Mouse (Mus musculus): Measurements from ENCODE around the gene 9530003J23Rik. TPM values are rescaled to one million over a fixed set of nuclear protein-coding genes. Genes with fewer than 3 reads are reported as not detected.
"Not testable (repeated sequence)": the region's sequence is repeated elsewhere in the genome, so short reads cannot be mapped to it uniquely, and the experiment has no call there.

Gene 9530003J23Rik
- total RNA-seq (2021) = not detected
- long read RNA-seq, experiment 1 = 0 reads
- long read RNA-seq, experiment 2 = 0 reads

GRCm38 (mm10) chr10:117238603-117239002, at the start of gene 9530003J23Rik:
Gene 9530003J23Rik (minus strand): TSS chr10:117238703.
- no peak for DNase-seq (ENCODE audit: low spot score in 2 of 2)

- DNase-seq (ENCODE audit: low spot score in 2 of 2) = no peak
Observed at GRCm38 (mm10) chr10:117287226-117287850, 48.8 kb upstream of the 9530003J23Rik start.

- DNase-seq (ENCODE audit: low spot score in 2 of 2) = no peak
Observed at GRCm38 (mm10) chr10:117286366-117286970, 48.0 kb upstream of the 9530003J23Rik start.

GRCm38 (mm10) chr10:117285584-117285983, 47.1 kb upstream of the 9530003J23Rik start:
- DNase-seq (ENCODE audit: low spot score in 2 of 2) = not testable (repeated sequence)

- DNase-seq (ENCODE audit: low spot score in 2 of 2) = no peak
Observed at GRCm38 (mm10) chr10:117284578-117285520, 46.3 kb upstream of the 9530003J23Rik start.

- DNase-seq (ENCODE audit: low spot score in 2 of 2) = no peak
Observed at GRCm38 (mm10) chr10:117283871-117284577, 45.5 kb upstream of the 9530003J23Rik start.

DNA sequence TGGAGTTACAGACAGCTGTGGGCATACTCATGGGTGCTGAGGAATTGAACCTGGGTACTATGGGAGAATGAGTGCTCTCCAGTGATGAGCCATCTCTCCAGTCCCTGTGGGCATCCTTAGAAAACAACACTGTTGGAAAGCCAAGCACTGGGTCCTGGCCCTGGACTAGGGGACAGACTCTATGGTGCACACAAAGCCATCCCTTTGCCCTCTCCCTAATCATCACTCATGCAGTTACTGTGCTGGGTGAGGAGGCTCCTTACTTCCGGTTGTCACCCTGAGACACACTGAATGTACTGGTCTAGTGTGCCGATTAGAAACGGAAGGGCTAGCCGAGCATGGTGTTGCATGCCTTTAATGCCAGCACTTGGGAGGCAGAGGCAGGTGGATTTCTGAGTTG, 44.7 kb upstream of the 9530003J23Rik start:
- DNase-seq (ENCODE audit: low spot score in 2 of 2) = not testable (repeated sequence)

DNA sequence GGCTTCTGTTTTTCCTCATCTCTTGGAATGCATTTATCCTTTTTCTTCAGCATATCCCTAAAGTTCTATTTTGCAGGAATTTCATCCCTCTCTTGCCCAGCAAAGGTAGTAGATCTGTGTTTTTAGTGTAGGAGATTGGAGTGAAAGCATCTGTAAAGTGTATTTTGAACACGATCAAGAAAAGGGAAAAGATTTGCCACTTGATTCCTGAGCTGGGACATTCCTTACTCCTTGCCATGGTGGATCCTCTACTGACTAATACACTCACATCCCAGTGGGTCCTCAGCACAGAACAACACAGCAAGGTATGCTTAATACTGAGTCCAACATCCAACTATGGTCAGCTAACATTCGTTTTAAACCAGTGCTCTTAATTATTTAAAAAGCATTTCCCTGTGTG, 44.0 kb upstream of the 9530003J23Rik start:
- no peak for DNase-seq (ENCODE audit: low spot score in 2 of 2)

GRCm38 (mm10) chr10:117282049-117282448, 43.5 kb upstream of the 9530003J23Rik start, which contains the start of gene Lyz2:
Gene Lyz2 (minus strand): TSS chr10:117282321.
- no peak for DNase-seq (ENCODE audit: low spot score in 2 of 2)

DNA sequence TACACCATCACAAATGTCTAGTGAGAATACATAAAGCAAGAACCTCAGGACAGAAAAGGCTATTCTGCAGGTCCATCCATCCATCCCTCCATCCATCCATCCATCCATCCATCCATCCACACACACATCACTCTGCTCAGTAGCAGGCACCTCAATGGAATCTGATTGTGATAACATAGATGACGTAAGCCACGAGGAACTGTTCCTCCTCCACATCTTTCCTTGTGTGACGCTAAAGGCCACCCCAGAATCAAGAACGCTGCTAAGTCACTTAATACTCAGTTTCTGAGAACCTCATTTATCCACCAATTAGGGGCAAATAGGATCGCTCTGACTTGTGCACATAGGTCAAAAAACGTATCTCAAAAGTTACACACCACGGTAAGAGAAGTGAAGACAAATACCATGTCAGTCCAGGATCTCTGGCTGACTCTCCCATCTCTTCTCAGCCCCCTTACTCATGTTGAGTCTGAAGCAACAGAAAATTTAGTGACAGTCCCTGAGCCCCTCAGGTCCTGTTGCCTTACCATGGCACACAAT, 42.9 kb upstream of the 9530003J23Rik start:
- no peak for DNase-seq (ENCODE audit: low spot score in 2 of 2)

DNA sequence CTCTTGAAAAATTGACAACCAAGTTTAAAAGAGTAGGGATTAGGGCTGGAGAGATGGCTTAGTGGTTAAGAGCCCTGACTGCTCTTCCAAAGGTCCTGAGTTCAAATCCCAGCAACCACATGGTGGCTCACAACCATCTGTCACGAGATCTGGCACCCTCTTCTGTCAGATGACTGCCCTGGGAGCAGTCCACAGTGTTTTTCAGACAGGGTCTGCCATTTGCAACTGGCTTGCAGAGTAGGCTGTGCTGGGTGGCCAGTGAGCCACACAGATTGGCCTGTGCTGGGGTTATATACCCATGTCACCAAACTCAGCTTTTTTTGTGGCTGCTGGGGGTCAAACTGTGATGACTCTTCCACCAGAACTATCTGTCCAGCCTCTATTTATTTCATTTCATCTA, 41.5 kb upstream of the 9530003J23Rik start:
- no peak for DNase-seq (ENCODE audit: low spot score in 2 of 2)

DNA sequence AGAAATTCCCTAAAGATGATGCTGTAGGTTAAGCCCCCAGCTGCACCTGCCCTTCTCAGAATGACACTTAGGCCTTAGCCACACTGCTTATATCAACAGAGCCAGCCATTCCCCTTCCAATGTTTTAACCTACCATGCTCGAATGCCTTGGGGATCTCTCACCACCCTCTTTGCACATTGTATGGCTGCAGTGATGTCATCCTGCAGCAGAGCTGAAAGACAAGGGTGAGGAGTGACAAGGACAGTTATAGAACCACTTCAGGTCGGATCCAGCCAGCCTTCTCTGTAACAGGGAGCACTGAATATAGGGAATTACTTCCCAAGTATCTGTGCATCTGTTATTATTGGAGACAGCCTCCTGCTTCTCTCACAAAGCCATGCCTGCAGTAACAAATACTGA, 40.0 kb upstream of the 9530003J23Rik start:
- not testable (repeated sequence) for DNase-seq (ENCODE audit: low spot score in 2 of 2)

GRCm38 (mm10) chr10:117277779-117278178, 39.3 kb upstream of the 9530003J23Rik start:
- DNase-seq (ENCODE audit: low spot score in 2 of 2) = not testable (repeated sequence)

GRCm38 (mm10) chr10:117275681-117276369, 37.3 kb upstream of the 9530003J23Rik start:
- DNase-seq (ENCODE audit: low spot score in 2 of 2) = no peak

DNA sequence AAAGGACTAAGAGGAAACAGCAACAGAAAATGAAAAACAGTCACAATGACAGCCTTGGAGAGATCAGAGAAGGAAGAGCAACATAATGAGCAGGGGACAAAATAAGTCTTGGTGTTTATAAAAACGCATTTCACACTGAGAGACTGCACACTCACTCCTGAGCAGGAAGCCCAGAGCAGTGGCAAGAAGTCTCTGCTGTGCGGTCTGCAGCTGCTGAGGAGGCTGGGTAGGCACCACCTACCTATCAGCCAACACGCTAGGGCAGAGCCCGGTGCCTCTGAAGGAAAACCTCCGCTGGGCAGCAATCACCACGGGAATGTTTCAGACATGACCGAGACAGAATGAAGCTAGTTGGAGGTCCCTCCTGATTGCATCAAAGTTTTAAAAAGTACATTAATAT, 36.1 kb upstream of the 9530003J23Rik start:
- DNase-seq (ENCODE audit: low spot score in 2 of 2) = not testable (repeated sequence)

DNA sequence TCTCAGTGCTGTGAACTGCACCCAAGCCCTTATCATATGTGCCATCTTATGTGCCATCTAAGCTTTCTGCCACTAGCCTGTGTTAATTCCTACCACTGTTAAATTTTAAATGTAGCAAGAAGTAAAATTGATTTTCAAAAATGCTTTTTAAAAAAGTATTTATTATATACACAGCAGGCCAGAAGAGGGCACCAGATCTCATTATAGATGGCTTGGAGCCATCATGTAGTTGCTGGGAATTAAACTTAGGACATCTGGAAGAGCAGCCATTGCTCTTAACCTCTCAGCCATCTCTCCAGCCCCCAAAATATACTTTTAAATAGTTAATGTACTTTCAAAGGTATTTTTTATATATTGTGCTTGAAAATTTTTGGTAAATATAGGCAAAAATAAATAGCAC, 33.5 kb upstream of the 9530003J23Rik start:
- no peak for DNase-seq (ENCODE audit: low spot score in 2 of 2)

DNA sequence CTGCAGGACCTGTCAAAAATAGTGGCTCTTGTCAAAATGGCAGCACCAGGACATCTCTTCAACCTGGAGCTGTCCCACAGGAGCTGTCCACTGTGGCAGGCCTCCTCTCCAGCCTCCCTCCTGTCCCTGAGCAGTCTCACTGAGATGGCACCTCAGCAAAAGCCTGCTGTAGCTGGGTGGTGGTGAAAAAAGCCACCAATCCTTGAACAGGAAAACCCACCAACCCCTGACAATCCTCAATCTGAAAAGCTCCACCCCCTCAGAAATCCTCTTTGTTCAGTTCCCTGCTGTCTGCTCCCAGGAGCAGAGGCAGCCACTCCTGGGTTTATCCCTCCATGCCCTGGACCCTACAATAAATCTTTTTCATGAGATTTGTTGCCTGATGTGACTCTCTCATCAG, 21.4 kb upstream of the 9530003J23Rik start:
- no peak for DNase-seq (ENCODE audit: low spot score in 2 of 2)

DNA sequence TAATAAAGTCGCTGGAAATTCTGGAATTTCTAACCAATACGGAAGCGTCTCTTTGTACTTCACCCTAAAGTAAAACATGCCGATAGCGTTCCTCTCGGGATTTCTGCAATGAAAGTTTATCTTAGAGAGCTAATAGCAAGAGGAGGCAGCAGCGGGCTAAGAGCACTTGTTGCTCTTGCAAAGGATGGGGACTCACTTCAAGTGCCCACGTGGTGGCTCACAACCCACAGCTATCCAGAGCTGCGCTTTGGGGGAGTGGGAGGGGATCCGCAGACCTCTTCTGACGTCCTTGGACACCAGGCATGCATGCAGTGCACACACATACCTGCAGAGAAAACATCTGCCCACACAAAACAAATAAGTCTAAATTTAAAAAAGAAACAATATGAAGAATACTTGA, 2.6 kb downstream of the 9530003J23Rik start:
- no peak for DNase-seq (ENCODE audit: low spot score in 2 of 2)

GRCm38 (mm10) chr10:117234825-117235224, 3.7 kb downstream of the 9530003J23Rik start:
- DNase-seq (ENCODE audit: low spot score in 2 of 2) = no peak

DNA sequence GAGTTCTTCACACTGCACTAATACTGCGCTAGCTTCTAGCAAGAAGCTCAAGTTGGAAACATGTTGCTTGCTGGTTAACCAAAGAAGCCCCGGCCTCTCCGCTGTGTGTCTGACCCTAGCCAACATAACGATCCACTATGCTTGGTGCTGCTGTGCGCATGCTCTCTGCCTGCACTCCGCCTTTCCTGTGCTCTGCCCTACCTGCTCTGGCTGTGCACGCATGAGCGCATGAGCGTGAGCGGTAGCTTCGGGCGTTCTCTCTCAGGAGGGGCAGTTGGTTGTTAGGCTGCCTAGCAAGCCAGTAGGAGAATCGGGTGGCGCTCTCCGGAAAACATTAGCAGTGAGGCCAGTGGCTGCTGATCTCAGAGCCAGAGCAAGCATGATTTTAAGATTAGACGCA, 8.7 kb downstream of the 9530003J23Rik start:
- DNase-seq (ENCODE audit: low spot score in 2 of 2) = no peak
